Mouse (Mus musculus): ENCODE results near the gene Kiz. TPM values are rescaled to one million over a fixed set of nuclear protein-coding genes. Genes with fewer than 3 reads are reported as not detected.

Gene Kiz
- polyA plus RNA-seq, 1 experiment from 2014 or later, result 33.8 TPM

DNA sequence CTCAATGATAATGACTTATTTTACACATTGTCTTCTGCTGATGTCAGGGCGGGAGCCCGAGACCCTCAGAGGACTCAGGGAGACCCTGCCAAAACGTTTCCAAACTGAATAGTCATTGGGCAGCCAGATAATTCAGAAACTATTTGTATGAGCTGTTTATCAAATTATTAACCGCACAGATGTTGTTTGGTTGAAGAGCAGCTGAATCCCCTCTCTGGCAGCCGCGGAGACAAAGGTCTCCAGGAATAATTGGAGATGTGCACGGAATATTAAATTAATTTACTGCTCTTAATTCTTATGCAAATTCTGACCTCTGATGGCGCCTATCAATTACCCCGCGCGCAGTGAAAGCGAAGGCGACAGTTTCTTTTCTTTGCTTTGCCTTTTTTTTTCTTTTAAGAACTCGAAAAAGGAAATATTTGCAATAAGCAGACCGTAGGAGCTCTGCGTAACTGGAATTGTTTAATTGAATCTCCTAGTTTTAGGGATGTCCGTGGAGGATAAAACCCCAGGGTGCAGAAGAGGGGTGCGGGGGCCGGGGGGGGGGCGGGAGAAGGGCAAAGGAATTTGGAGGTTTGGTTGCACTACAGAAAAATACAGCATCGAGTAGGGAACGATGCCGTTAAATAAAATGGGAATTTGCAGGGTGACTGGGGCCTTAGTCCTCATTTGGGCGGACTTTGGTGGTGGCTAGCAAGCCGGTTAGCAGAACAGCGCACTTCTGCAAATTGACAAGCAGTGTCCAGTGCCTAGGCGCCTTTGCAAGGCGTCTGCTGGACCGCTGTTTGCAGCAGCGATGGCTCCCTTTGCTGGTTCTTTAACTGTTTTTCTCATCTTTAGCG is 22.2 kb upstream of the Kiz start:
- H3K9ac ChIP-seq (ENCODE audit: low read depth, low read length), result peak overlapping the region; percentile 31; the same call in 1 of the 2 replicates
- peak overlapping the region; percentile 47 for H3K4me2 ChIP-seq (replicated peaks; ENCODE audit: low read depth, low read length)
- WGBS, result 3% methylated on average over 31 of the region's 31 CpGs
- H3K4me1 ChIP-seq (replicated peaks; ENCODE audit: control insufficient read depth, insufficient read depth, low read length), result peaks cover 15% of the 10 kb centered on the region
- H3K4me3 ChIP-seq (ENCODE audit: low read depth, low read length), result peak overlapping the region; percentile 12; the same call in 1 of the 2 replicates
- H3K27me3 ChIP-seq (ENCODE audit: control insufficient read depth, insufficient read depth, low read length), result peaks cover 69% of the 10 kb centered on the region
- H3K9me3 ChIP-seq (ENCODE audit: control insufficient read depth, low read length), result no peaks in the 10 kb centered on the region
- H3K36me3 ChIP-seq (ENCODE audit: control insufficient read depth, insufficient read depth, low read length), result no peaks in the 10 kb centered on the region
- DNase-seq (ENCODE audit: low spot score) (peak; percentile 59), ATAC-seq (ENCODE audit: low FRiP score) (peak; percentile 41; the same call in 1 of the 2 replicates)
- peak overlapping the region; percentile 88 for H3K27ac ChIP-seq (ENCODE audit: low read depth, low read length)

DNA sequence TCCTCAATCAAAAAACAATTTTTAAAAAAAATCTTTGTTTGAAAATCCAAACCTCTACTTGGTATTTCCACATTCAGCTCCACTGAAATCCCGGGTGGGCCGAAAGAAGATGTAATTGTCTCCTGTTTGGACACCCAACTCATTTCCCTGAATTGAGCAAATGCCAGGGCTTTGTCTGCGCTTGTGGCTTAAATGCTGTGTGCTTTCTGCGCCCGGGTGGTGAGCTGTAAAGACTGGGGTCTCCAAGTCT is 21.7 kb upstream of the Kiz start:
- ATAC-seq (ENCODE audit: low FRiP score) (no peak), DNase-seq (ENCODE audit: low spot score) (no peak)
- Histone ChIP-seq H3K27ac (ENCODE audit: low read depth, low read length) (peak overlapping the region; percentile 88), H3K4me1 (replicated peaks; ENCODE audit: control insufficient read depth, insufficient read depth, low read length) (peaks cover 15% of the 10 kb centered on the region), H3K27me3 (ENCODE audit: control insufficient read depth, insufficient read depth, low read length) (peaks cover 70% of the 10 kb centered on the region), H3K36me3 (ENCODE audit: control insufficient read depth, insufficient read depth, low read length) (no peaks in the 10 kb centered on the region), H3K9ac (ENCODE audit: low read depth, low read length) (peak overlapping the region; percentile 31; the same call in 1 of the 2 replicates), H3K4me2 (replicated peaks; ENCODE audit: low read depth, low read length) (peak overlapping the region; percentile 47), H3K4me3 (ENCODE audit: low read depth, low read length) (0 out of 2 replicates have a peak overlapping the region, but pooled peaks have one; percentile 12), H3K9me3 (ENCODE audit: control insufficient read depth, low read length) (no peaks in the 10 kb centered on the region)
- WGBS, result 0% methylated on average over 5 of the region's 5 CpGs

DNA sequence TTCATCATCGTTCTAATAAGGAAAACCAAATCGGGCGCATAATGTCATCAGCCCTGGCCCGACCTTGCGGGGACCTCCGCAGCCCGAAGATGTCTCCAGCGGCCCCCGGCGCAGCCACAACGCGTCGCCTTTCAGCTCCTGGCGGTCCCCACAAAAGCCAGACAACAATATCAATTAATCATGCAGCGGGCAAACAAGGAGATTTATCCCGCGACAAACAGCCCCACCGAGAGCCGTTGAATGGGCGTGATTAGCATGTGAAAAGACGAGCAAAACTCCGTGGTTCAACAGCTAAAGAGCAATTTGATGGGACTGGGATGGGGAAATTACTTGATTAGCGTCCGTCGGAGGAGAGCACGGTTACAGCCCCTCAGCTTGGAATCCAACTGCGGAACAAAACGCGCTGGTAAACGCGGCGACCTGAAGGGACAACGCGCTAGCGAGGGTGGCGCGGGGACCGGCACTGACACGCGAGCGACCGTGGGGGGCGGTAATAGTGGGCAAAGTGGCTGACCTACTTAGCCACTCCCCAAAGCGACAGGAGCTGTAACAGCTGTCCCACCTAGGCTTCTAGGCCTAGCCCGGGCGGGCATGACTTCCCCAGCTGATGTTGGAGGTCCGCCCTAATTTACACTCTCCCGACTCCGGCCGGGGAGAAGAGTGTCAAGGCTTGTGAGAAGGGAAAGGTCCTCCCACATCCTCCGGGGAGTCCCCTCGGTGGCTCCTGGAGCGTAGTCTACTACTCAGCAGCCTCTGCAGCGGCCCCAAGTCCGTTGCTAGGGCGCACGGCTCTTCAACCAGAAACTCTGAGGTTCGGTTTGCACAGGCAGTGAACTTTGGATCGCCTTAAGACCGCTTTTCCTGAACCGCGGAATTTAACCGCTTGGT is 21.1 kb upstream of the Kiz start:
- Histone ChIP-seq H3K4me2 (replicated peaks; ENCODE audit: low read depth, low read length) (peak overlapping the region; percentile 47), H3K27ac (ENCODE audit: low read depth, low read length) (peak overlapping the region; percentile 88), H3K27me3 (ENCODE audit: control insufficient read depth, insufficient read depth, low read length) (peaks cover 70% of the 10 kb centered on the region), H3K36me3 (ENCODE audit: control insufficient read depth, insufficient read depth, low read length) (no peaks in the 10 kb centered on the region), H3K9ac (ENCODE audit: low read depth, low read length) (peak overlapping the region; percentile 45), H3K9me3 (ENCODE audit: control insufficient read depth, low read length) (no peaks in the 10 kb centered on the region), H3K4me3 (ENCODE audit: low read depth, low read length) (peak overlapping the region; percentile 29), H3K4me1 (replicated peaks; ENCODE audit: control insufficient read depth, insufficient read depth, low read length) (peaks cover 15% of the 10 kb centered on the region)
- ATAC-seq (ENCODE audit: low FRiP score) (peak; percentile 90), DNase-seq (ENCODE audit: low spot score) (peak; percentile 86)
- WGBS, result under 1% methylated on average over 63 of the region's 63 CpGs

DNA sequence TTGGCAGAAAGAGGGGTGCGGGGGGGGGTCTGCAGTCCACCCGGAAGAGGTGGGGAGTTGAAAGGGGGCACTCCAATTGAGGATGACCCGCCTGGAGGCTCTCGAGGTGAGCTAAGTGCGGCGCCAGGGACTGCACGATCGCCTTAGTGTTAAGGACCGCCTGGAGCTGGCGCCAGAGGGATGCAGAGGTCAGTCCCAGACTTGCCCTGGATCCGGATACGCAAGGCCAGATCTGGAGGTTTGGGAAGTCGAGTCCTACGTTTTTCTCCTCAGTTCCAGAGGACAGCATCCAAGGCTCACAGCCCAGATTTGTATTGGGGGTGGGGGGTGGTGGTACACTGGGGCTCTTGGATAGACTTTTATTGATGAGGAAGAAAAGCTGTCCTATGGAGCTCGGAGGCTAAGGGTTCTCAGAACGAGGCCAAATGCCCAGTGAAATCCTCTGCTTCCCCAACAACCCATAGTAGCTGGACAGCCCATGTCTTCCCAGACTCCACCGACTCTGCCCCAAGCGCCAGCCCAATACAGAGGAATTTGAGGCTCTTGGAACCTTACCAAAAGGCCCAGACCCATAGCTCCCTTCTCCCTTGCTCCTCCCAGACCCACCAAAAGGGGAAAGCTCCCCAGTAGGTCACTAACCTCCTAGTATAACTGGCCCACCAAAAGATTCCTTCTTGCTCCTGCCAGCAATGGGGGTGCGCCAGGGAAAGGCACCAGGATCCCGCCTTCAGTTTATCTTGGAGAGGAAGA is 20.2 kb upstream of the Kiz start:
- WGBS, result under 1% methylated on average over 20 of the region's 20 CpGs
- H3K27ac ChIP-seq (ENCODE audit: low read depth, low read length), result peak overlapping the region; percentile 88
- H3K36me3 ChIP-seq (ENCODE audit: control insufficient read depth, insufficient read depth, low read length), result no peaks in the 10 kb centered on the region
- H3K27me3 ChIP-seq (ENCODE audit: control insufficient read depth, insufficient read depth, low read length), result peaks cover 69% of the 10 kb centered on the region
- peak overlapping the region; percentile 47 for H3K4me2 ChIP-seq (replicated peaks; ENCODE audit: low read depth, low read length)
- H3K4me3 ChIP-seq (ENCODE audit: low read depth, low read length), result peak overlapping the region; percentile 29
- H3K9me3 ChIP-seq (ENCODE audit: control insufficient read depth, low read length), result no peaks in the 10 kb centered on the region
- DNase-seq (ENCODE audit: low spot score) (peak; percentile 63), ATAC-seq (ENCODE audit: low FRiP score) (0 out of 2 replicates have a peak, but pooled peaks have one; percentile 15)
- H3K9ac ChIP-seq (ENCODE audit: low read depth, low read length), result peak overlapping the region; percentile 45
- H3K4me1 ChIP-seq (replicated peaks; ENCODE audit: control insufficient read depth, insufficient read depth, low read length), result peaks cover 15% of the 10 kb centered on the region

DNA sequence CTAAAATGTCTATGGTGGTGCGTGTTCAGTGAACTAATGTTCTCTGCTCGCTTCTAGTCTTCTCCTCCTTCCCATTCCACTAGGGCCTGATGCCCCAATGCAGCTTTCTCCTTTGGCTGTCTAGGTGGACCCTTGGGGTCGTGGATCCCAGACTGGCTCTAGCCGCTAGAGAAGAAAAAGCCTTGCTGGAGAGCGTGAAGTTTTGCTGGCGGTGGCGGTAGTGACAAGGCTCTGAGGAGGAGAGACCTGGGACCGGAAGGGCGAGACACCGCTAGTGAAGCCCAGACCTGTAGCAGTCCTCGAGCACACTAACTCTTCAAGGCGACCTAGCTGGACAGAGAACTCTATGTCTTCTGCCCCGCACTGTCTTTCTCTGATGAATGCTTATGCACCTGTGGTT is 19.4 kb upstream of the Kiz start:
- no peak for ATAC-seq (ENCODE audit: low FRiP score)
- Histone ChIP-seq H3K27me3 (ENCODE audit: control insufficient read depth, insufficient read depth, low read length) (peaks cover 71% of the 10 kb centered on the region), H3K9ac (ENCODE audit: low read depth, low read length) (no peak overlapping the region), H3K4me1 (replicated peaks; ENCODE audit: control insufficient read depth, insufficient read depth, low read length) (peaks cover 15% of the 10 kb centered on the region), H3K4me2 (replicated peaks; ENCODE audit: low read depth, low read length) (0 out of 2 replicates have a peak overlapping the region, but pooled peaks have one; percentile 4), H3K4me3 (ENCODE audit: low read depth, low read length) (no peak overlapping the region), H3K36me3 (ENCODE audit: control insufficient read depth, insufficient read depth, low read length) (no peaks in the 10 kb centered on the region), H3K9me3 (ENCODE audit: control insufficient read depth, low read length) (no peaks in the 10 kb centered on the region), H3K27ac (ENCODE audit: low read depth, low read length) (no peak overlapping the region)
- DNase-seq (ENCODE audit: low spot score), result peak; percentile 57
- 2% methylated on average over 13 of the region's 13 CpGs for WGBS

DNA sequence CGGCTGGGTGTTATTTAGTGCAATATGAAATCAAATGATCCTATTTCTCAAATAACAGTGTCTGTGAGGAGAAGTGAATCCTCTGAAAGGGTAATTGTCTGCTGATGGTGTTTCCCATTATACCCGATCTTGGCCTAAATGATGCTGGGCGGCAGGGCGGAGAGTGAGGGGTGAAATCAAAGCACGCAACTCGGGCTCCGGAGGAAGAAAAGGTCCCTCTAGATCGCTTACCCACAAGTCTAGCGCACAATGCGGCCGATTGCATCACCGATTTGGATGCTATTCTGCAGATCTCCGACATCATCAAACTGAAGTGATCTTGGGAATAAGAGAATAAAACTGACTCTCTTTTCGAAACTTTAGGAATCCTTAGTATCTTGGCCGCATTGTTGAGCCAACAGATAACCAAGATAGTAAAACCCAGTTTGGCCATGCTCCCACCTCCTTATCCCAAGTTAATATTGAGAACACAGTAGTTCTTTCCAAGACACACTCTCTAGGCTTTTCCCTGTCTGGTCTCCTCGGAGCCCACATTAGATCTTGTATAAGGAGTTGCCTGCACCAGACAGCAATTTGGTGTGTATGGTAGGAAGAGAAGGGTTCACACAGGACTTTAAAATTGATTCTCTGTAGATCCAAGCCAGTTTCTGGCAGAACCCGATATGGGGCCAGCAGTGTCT is 18.7 kb upstream of the Kiz start:
- no peak overlapping the region for H3K9ac ChIP-seq (ENCODE audit: low read depth, low read length)
- H3K4me1 ChIP-seq (replicated peaks; ENCODE audit: control insufficient read depth, insufficient read depth, low read length), result peaks cover 15% of the 10 kb centered on the region
- 0 out of 2 replicates have a peak overlapping the region, but pooled peaks have one; percentile 13 for H3K4me3 ChIP-seq (ENCODE audit: low read depth, low read length)

DNA sequence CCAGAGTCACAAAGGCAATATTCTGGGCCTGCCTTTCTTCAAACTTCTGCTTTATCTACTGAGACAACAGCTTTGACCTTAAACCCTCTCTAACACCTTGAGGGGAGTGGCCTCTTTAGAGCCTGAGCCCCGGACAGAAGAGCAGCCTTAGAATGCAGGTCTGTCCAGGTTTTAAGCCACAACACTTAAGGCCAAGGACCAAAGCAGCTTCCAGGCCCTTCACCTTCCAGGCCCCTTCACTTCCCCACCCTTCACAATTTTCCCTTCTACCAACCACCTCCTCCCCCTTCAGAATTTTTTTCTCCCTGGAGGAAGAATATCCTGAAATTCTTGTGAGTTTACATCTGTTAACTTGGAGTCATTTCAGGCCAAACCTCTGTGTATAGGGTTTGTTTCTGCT is 18.0 kb upstream of the Kiz start:
- H3K36me3 ChIP-seq (ENCODE audit: control insufficient read depth, insufficient read depth, low read length), result no peaks in the 10 kb centered on the region
- no peak for ATAC-seq (ENCODE audit: low FRiP score)
- peaks cover 76% of the 10 kb centered on the region for H3K27me3 ChIP-seq (ENCODE audit: control insufficient read depth, insufficient read depth, low read length)
- H3K9ac ChIP-seq (ENCODE audit: low read depth, low read length), result no peak overlapping the region
- H3K4me3 ChIP-seq (ENCODE audit: low read depth, low read length), result 0 out of 2 replicates have a peak overlapping the region, but pooled peaks have one; percentile 8
- WGBS, result 0% methylated on average over 1 of the region's 1 CpGs
- DNase-seq (ENCODE audit: low spot score), result peak; percentile 48
- no peak overlapping the region; the same call in 1 of the 2 replicates for H3K4me2 ChIP-seq (replicated peaks; ENCODE audit: low read depth, low read length)
- H3K4me1 ChIP-seq (replicated peaks; ENCODE audit: control insufficient read depth, insufficient read depth, low read length), result peaks cover 15% of the 10 kb centered on the region
- no peak overlapping the region for H3K27ac ChIP-seq (ENCODE audit: low read depth, low read length)
- H3K9me3 ChIP-seq (ENCODE audit: control insufficient read depth, low read length), result no peaks in the 10 kb centered on the region

More for the DNA sequence above, 18.7 kb upstream of the Kiz start:
- Histone ChIP-seq H3K9me3 (ENCODE audit: control insufficient read depth, low read length) (no peaks in the 10 kb centered on the region), H3K4me2 (replicated peaks; ENCODE audit: low read depth, low read length) (peak overlapping the region; percentile 7; the same call in 1 of the 2 replicates), H3K27ac (ENCODE audit: low read depth, low read length) (no peak overlapping the region), H3K27me3 (ENCODE audit: control insufficient read depth, insufficient read depth, low read length) (peaks cover 76% of the 10 kb centered on the region), H3K36me3 (ENCODE audit: control insufficient read depth, insufficient read depth, low read length) (no peaks in the 10 kb centered on the region)
- ATAC-seq (ENCODE audit: low FRiP score) (no peak), DNase-seq (ENCODE audit: low spot score) (peak; percentile 67)
- WGBS, result 2% methylated on average over 17 of the region's 17 CpGs

Measured in hindbrain, embryonic 11.5 days (tissue).